Mouse (Mus musculus): ENCODE measurements around the gene Rc3h1. TPM values are rescaled to one million over a fixed set of nuclear protein-coding genes. Genes with fewer than 3 reads are reported as not detected.
"Not testable (repeated sequence)": the region's sequence is repeated elsewhere in the genome, so short reads cannot be mapped to it uniquely, and the experiment has no call there.

Rc3h1 gene
- total and polyA plus RNA-seq, 3 experiments, result 1.3 to 53.6 (median 27.0) TPM

GRCm38 (mm10) chr1:160978071-160978735 is 72.0 kb downstream of the Rc3h1 start, which contains the start of gene Serpinc1:
Serpinc1 (plus strand) TSS chr1:160978585.
- H3K27me3 ChIP-seq (ENCODE audit: insufficient read depth, low read length), result no peaks in the 10 kb centered on the region
- no peak within 1 kb of the TSS for H3K4me3 ChIP-seq (ENCODE audit: low read depth, low read length)
- TF ChIP-seq GATA1 (IDR thresholded peaks at IDR 0.05; ENCODE audit: borderline replicate concordance, low read length), result no peak
- no peak for TF ChIP-seq GATA2 (IDR thresholded peaks at IDR 0.05; ENCODE audit: borderline replicate concordance, low read depth, low read length)
- TF ChIP-seq CTCF (IDR thresholded peaks at IDR 0.05; ENCODE audit: low read depth, low read length), result no peak
- TF ChIP-seq TAL1 (conservative IDR thresholded peaks at IDR 0.05; ENCODE audit: low read depth, low read length), result no peak
- TF ChIP-seq POLR2AphosphoS5 (IDR thresholded peaks at IDR 0.05; ENCODE audit: insufficient replicate concordance, low read depth, low read length), result no peak
- ATAC-seq (ENCODE audit: extremely low read depth, insufficient number of reproducible peaks, low FRiP score, poor library complexity, severe bottlenecking), result no peak
- no peaks in the 10 kb centered on the region for H3K4me1 ChIP-seq (ENCODE audit: insufficient read depth, low read depth, low read length)
- no peak for DNase-seq (ENCODE audit: low spot score)
- H3K36me3 ChIP-seq (replicated peaks), result peaks cover 41% of the 10 kb centered on the region
- H3K9me3 ChIP-seq (replicated peaks), result no peaks in the 10 kb centered on the region

GRCm38 (mm10) chr1:160980021-160980420 is 73.8 kb downstream of the Rc3h1 start:
- no peak for DNase-seq (ENCODE audit: low spot score)
- Histone ChIP-seq H3K4me1 (ENCODE audit: insufficient read depth, low read depth, low read length) (no peaks in the 10 kb centered on the region), H3K9me3 (replicated peaks) (no peaks in the 10 kb centered on the region), H3K4me3 (ENCODE audit: low read depth, low read length) (no peak overlapping the region), H3K36me3 (replicated peaks) (peaks cover 33% of the 10 kb centered on the region), H3K27me3 (ENCODE audit: insufficient read depth, low read length) (no peaks in the 10 kb centered on the region)
- ATAC-seq (ENCODE audit: extremely low read depth, insufficient number of reproducible peaks, low FRiP score, poor library complexity, severe bottlenecking), result no peak
- TF ChIP-seq GATA1 (IDR thresholded peaks at IDR 0.05; ENCODE audit: borderline replicate concordance, low read length) (no peak), CTCF (IDR thresholded peaks at IDR 0.05; ENCODE audit: low read depth, low read length) (no peak), GATA2 (IDR thresholded peaks at IDR 0.05; ENCODE audit: borderline replicate concordance, low read depth, low read length) (no peak), TAL1 (conservative IDR thresholded peaks at IDR 0.05; ENCODE audit: low read depth, low read length) (no peak)

GRCm38 (mm10) chr1:160980537-160981234 is 74.5 kb downstream of the Rc3h1 start:
- Histone ChIP-seq H3K27me3 (ENCODE audit: insufficient read depth, low read length) (no peaks in the 10 kb centered on the region), H3K4me1 (ENCODE audit: insufficient read depth, low read depth, low read length) (no peaks in the 10 kb centered on the region), H3K9me3 (replicated peaks) (no peaks in the 10 kb centered on the region), H3K36me3 (replicated peaks) (peaks cover 28% of the 10 kb centered on the region), H3K4me3 (ENCODE audit: low read depth, low read length) (no peak overlapping the region)
- TF ChIP-seq CTCF (IDR thresholded peaks at IDR 0.05; ENCODE audit: low read depth, low read length) (no peak), GATA1 (IDR thresholded peaks at IDR 0.05; ENCODE audit: borderline replicate concordance, low read length) (no peak), POLR2AphosphoS5 (IDR thresholded peaks at IDR 0.05; ENCODE audit: insufficient replicate concordance, low read depth, low read length) (no peak), TAL1 (conservative IDR thresholded peaks at IDR 0.05; ENCODE audit: low read depth, low read length) (no peak), GATA2 (IDR thresholded peaks at IDR 0.05; ENCODE audit: borderline replicate concordance, low read depth, low read length) (no peak)
- ATAC-seq (ENCODE audit: extremely low read depth, insufficient number of reproducible peaks, low FRiP score, poor library complexity, severe bottlenecking), result no peak
- no peak for DNase-seq (ENCODE audit: low spot score)

GRCm38 (mm10) chr1:160981337-160981736 is 75.1 kb downstream of the Rc3h1 start:
- Histone ChIP-seq H3K27me3 (ENCODE audit: insufficient read depth, low read length) (peaks cover under 1% of the 10 kb centered on the region; the same call in 1 of the 2 replicates), H3K9me3 (replicated peaks) (no peaks in the 10 kb centered on the region), H3K4me3 (ENCODE audit: low read depth, low read length) (no peak overlapping the region), H3K36me3 (replicated peaks) (peaks cover 24% of the 10 kb centered on the region), H3K4me1 (ENCODE audit: insufficient read depth, low read depth, low read length) (no peaks in the 10 kb centered on the region)
- ATAC-seq (ENCODE audit: extremely low read depth, insufficient number of reproducible peaks, low FRiP score, poor library complexity, severe bottlenecking), result no peak
- DNase-seq (ENCODE audit: low spot score), result no peak
- TF ChIP-seq POLR2AphosphoS5 (IDR thresholded peaks at IDR 0.05; ENCODE audit: insufficient replicate concordance, low read depth, low read length) (no peak), GATA1 (IDR thresholded peaks at IDR 0.05; ENCODE audit: borderline replicate concordance, low read length) (no peak), CTCF (IDR thresholded peaks at IDR 0.05; ENCODE audit: low read depth, low read length) (no peak), TAL1 (conservative IDR thresholded peaks at IDR 0.05; ENCODE audit: low read depth, low read length) (no peak), GATA2 (IDR thresholded peaks at IDR 0.05; ENCODE audit: borderline replicate concordance, low read depth, low read length) (no peak)

GRCm38 (mm10) chr1:160982887-160983286 is 76.7 kb downstream of the Rc3h1 start:
- H3K4me3 ChIP-seq (ENCODE audit: low read depth, low read length), result no peak overlapping the region
- no peaks in the 10 kb centered on the region for H3K4me1 ChIP-seq (ENCODE audit: insufficient read depth, low read depth, low read length)
- peaks cover 13% of the 10 kb centered on the region for H3K27me3 ChIP-seq (ENCODE audit: insufficient read depth, low read length)
- TF ChIP-seq POLR2AphosphoS5 (IDR thresholded peaks at IDR 0.05; ENCODE audit: insufficient replicate concordance, low read depth, low read length) (no peak), GATA2 (IDR thresholded peaks at IDR 0.05; ENCODE audit: borderline replicate concordance, low read depth, low read length) (no peak)
- H3K9me3 ChIP-seq (replicated peaks), result no peaks in the 10 kb centered on the region
- DNase-seq (ENCODE audit: low spot score) (no peak), ATAC-seq (ENCODE audit: extremely low read depth, insufficient number of reproducible peaks, low FRiP score, poor library complexity, severe bottlenecking) (no peak)
- H3K36me3 ChIP-seq (replicated peaks), result peaks cover 15% of the 10 kb centered on the region

- not testable (repeated sequence) for H3K4me1 ChIP-seq (ENCODE audit: insufficient read depth, low read depth, low read length); H3K9me3 ChIP-seq (replicated peaks); DNase-seq (ENCODE audit: low spot score); H3K36me3 ChIP-seq (replicated peaks); ATAC-seq (ENCODE audit: extremely low read depth, insufficient number of reproducible peaks, low FRiP score, poor library complexity, severe bottlenecking); H3K4me3 ChIP-seq (ENCODE audit: low read depth, low read length)
- H3K27me3 ChIP-seq (ENCODE audit: insufficient read depth, low read length), result peaks cover 18% of the 10 kb centered on the region
Measured at GRCm38 (mm10) chr1:160984731-160985130, 78.5 kb downstream of the Rc3h1 start.

Data from G1E (cell line).